Mouse (Mus musculus): ENCODE results near the gene Ikzf2.

- TF ChIP-seq POLR2AphosphoS2 (IDR thresholded peaks at IDR 0.05; ENCODE audit: insufficient read length, low read depth) (no peak), POLR2A (IDR thresholded peaks at IDR 0.05; ENCODE audit: insufficient read length, low read depth) (no peak), E2F4 (IDR thresholded peaks at IDR 0.05; ENCODE audit: insufficient read depth) (no peak), MAX (IDR thresholded peaks at IDR 0.05; ENCODE audit: low read depth) (no peak), TCF12 (IDR thresholded peaks at IDR 0.05; ENCODE audit: insufficient read depth, poor library complexity, severe bottlenecking) (no peak)
Observed at GRCm38 (mm10) chr1:69528696-69529095, 158.3 kb downstream of the Ikzf2 start.
